Mouse (Mus musculus) cerebellum, adult 2 months (tissue): ENCODE measurements around the gene 4921507P07Rik.

ENCODE experiments used
- CTCF ChIP-seq: fragments of 200-500 bp; IDR thresholded peaks from 2 replicates; pipeline ENCODE4 v1.5.1; 2011; ENCODE audit warnings: low read depth, mild to moderate bottlenecking, control low read depth, low read length, moderate library complexity, borderline replicate concordance; ENCODE audit not compliant: insufficient read depth
- POLR2A ChIP-seq: fragments of 200-500 bp; IDR thresholded peaks from 2 replicates; pipeline ENCODE4 v1.6.1; 2011; ENCODE audit warnings: low read length, control low read depth, borderline replicate concordance; ENCODE audit not compliant: insufficient read depth

GRCm38 (mm10) chr6:50529194-50529593, 67.2 kb downstream of the 4921507P07Rik start:
- TF ChIP-seq CTCF: no peak
- TF ChIP-seq POLR2A: no peak
